Mouse (Mus musculus): ENCODE measurements around the gene Sorcs3.

GRCm38 (mm10) chr19:48204476-48204875 lies 1.3 kb upstream of the Sorcs3 start:
- TF ChIP-seq FLI1 (IDR thresholded peaks at IDR 0.05; ENCODE audit: low read length) (no peak), GATA1 (IDR thresholded peaks at IDR 0.05; ENCODE audit: borderline replicate concordance, low read length) (no peak)
